Mouse (Mus musculus) frontal cortex, postnatal 25 days (tissue): ENCODE measurements at regions not wholly inside any gene's neighbourhood (a gene's known extent, or its start where the extent isn't known, plus 50 kb on each side); places are given as distances from the start of the nearest gene placed in this dataset.

ENCODE experiments used
- DNase-seq, 2 experiments: peaks; one replicate each; pipeline ENCODE4 v3.0.0; 2022; ENCODE audit warnings: low spot score in 2 of 2

DNA sequence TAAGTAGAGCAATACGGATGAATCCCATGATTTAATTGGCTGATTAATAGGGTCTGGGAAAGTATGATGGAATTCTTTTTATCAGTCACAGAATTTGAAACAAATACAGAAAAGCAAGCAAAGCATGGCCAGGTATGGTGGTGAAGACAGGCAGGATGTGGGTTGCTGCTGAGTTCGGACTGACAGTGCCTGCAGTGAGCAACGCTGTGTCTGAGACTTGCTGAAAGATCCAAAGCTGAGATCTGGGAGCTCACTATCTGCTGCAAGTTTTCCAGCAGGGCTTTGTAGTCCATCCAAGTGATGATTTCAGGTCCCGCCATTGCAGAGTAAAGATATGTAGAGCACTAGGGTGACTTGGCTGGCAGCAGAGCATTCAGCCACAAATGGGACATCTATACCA, 189.3 kb upstream of the Ahr start:
- DNase-seq, result no peak

GRCm38 (mm10) chr12:35712671-35713070, 177.8 kb upstream of the Ahr start:
- no peak for DNase-seq

- DNase-seq, result no peak
Observed at GRCm38 (mm10) chr12:35711549-35712070, 176.8 kb upstream of the Ahr start.

DNA sequence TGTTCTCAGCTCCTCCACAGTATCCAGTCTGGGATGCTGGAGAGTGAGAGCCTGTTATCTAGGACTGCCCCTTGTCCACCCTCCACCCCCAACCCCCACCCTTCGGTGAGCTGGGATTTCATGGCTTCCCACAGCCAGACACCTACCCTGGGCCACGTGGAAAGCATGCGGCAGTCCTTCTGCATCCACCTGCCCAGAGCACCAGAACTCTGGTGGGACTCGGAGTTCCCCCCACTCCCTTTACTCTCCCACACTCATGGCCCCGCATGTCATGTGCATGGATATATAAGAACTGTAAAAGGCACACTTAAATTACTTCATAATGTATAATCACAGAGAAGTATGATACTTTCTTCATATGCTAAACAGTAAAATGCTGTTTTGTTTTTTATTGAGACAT, 175.5 kb upstream of the Ahr start:
- DNase-seq, result no peak

- no peak for DNase-seq
Observed at GRCm38 (mm10) chr12:35703479-35703878, 168.6 kb upstream of the Ahr start.

DNA sequence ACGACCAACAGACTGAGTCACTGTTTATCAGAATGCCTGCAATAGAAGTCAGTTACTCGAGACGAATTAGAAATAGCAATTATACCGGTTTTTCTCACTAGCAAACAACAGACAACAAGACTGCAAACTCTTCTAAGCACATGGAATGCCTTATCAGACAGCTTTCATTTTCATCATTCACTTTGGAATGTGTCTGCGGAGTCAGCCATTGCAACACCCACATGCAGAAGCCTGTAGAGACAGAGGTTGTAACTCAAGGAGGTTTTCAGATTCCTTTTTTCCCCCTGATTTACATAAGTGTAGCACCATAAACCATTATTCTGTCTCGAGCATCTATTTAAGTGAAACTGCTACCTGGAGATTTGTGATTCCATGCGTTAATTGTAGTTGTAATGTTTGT, 167.8 kb upstream of the Ahr start:
- no peak for DNase-seq

DNA sequence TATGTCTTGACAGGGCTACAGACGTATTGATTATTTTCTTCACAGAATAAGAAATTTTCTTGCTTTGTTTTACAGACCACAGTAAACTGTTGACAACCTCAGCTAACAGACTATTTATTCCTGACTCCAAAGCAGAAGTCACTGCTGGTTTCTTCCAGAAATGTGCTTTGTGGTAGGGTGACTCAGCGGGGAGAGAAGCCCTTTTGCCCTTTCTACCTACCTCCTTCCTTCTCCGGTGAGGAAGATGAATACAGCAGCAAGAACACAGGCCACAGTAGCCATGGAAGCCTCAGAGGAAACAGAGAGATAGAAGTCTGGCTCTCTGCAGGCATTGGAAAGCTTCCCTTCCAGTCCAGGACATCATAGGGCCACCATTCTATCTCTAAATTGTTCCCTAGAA, 159.4 kb upstream of the Ahr start:
- no peak for DNase-seq

DNA sequence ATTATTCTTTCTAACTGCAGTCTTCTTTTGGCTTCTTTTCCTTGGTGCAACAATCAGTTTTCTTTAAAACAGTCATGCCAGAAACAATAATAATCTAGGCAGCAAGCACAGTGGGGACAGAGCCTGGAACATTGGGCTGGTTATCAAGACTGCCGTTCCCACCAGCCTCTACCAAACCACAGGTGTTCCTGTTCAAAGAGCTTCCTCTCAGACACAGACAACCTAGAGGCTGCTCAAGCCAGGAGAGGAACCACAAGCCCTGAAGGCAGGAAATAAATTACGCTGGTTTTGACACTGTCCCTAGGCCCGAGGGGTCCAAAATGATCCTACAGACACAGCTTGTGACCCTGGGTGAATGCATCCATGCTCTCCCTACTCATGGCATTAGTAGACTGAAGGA, 156.1 kb upstream of the Ahr start:
- no peak for DNase-seq

DNA sequence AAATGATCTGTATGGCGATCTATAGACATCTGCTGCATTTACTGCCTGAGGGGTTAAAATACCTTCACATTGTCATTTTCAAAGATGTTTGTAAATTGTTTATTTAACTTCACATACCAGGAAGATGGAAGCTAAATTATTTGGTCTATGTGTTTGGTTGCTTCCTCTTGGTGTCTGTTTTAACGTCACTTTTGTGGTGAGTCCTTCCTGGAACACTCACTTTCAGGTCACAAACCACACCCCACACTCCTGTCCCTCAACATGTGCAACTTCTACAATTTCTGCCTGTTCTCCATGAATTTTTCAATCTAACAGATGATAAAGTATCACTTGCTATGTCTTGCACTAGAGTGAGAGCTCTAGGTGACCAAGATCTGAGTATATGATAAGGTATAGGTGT, 151.4 kb upstream of the Ahr start:
- no peak for DNase-seq

DNA sequence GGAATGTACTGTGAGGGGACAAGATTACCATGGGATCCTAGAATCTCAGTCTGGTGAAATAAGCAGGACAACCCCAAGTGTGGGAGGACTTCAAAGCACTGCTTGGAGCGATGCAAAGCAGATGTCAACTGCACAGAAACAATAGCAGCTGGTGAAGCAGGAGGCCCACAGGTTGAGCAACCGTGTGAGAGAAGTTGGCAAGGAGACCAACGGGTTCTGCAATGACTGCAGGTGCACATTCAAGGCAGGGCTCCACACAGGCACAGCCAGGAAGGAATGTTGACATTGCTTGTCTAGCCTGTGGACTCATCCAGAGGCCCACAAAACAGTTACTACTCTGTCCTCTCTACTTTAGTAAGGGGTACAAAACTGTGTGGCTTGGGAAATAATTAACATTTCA, 150.4 kb upstream of the Ahr start:
- DNase-seq, result no peak

GRCm38 (mm10) chr12:35681864-35682449, 147.1 kb upstream of the Ahr start:
- no peak for DNase-seq

- DNase-seq, result no peak
Observed at GRCm38 (mm10) chr12:35679903-35680302, 145.1 kb upstream of the Ahr start.

DNA sequence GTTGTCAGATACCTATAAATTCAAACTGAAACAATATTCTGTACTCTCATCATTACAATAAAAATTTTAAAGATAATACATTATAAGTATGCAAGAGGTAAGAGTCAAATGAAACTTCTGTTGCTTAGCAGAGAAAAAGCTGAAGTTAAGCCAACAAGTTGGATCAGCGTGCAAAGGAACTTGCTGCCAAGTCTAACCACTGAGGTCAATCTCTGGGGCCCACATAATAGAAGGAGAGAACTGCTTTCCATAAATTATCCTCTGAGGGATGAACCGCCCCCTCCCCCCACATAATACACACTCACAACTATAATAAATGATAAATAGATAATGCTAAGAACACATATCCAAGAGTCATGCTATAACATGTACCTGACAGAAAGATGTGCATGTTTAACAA, 144.2 kb upstream of the Ahr start:
- no peak for DNase-seq

- peak; percentile 6 to 15 for DNase-seq
Observed at GRCm38 (mm10) chr12:35674487-35674886, 139.6 kb upstream of the Ahr start.

GRCm38 (mm10) chr12:35670980-35671379, 136.1 kb upstream of the Ahr start:
- no peak for DNase-seq

GRCm38 (mm10) chr12:35668716-35669115, 133.9 kb upstream of the Ahr start:
- DNase-seq, result no peak

DNA sequence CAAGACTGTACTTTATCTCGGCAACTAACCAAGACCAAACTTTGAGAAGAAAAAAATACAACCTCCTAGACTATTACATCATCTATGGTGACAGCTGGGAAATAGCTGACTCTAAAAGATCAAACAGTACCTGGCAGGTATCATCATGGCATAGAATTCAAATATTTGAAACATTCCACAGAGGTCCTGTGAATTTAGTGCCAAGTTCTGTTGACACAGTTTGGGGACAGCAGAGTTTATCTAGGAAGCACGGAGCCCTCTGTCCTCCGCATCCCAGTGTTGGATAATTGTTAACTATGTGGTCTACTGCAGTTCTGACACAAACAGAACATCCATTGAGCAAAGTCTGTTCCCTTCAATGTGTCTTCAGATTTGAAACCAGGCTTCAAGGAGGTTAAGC, 132.9 kb upstream of the Ahr start:
- no peak for DNase-seq

DNA sequence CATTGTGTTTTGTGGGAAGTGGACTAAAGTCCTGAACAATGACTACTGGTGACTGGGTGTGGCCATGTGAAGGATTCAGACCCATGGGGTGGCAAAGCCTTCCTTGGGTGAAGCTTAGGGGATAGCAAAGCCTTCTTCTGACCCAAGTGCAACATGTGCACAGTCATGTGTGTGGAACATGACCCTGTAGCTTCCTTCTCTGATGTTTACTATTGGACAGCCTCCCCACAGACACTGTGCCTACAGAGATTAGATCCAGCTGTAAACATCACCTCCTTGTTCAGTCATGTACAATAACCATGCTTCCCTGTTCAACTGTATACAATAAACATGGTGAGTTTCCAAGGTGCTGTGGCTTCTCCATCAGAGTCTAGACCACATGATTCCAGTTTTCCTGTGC, 132.4 kb upstream of the Ahr start:
- no peak for DNase-seq

DNA sequence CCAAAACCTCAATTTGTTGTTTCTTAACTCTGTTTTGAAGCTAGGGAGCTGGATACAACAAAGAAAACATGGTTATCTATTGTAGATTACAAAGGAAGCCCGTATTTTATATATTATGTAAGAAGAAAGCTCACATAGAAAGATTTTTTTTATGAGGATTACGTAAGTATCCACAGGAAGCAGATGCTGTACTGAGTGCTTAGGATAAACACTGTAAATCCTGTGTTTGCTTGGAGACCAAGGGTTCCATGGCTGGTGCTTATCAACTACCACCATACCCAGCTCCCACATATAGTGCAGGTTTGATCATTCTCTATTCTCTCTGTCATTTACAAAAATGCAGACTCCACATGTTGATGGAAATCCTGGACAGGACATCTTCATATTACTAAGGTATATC, 131.2 kb upstream of the Ahr start:
- DNase-seq, result no peak

DNA sequence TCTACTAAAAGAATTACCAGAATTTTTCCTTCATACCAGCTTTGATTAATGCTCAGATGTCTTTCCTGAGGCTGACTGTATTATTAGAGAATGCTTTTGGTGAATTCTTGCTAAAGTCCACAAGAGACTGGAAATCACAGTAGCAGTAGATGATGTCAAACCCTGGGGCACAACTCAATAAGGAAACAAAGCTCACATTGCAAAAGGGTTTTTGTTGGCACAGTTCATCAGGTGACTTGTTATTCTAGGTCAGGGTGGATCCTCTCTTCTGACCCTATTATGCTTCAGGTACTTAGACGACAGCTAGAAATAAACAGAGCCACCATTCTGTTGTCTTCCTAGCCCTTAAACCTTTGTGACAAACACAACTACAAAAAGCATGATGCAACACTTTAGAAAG, 128.2 kb upstream of the Ahr start:
- no peak for DNase-seq

GRCm38 (mm10) chr12:35656563-35656962, 121.7 kb upstream of the Ahr start:
- DNase-seq, result no peak

DNA sequence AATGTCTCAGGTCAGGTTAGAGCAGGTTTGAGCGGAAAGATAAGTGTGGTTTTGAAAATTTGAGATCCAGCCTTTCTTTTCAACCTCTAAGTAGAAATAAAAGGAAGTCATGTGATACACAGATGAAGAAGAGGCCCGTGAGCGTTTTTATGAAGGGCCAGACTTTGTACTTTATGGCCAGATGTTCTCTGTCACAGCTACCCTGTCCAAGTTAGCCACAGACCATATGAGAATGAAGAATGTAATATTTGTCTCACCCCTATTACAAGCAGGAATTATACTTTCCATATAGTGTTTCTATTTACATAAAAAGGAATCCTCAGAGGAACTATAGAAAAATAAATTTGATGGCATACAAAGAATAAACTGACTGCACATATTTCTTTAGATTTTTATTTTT, 114.9 kb upstream of the Ahr start:
- DNase-seq, result no peak

GRCm38 (mm10) chr12:35642473-35642872, 107.6 kb upstream of the Ahr start:
- no peak for DNase-seq

DNA sequence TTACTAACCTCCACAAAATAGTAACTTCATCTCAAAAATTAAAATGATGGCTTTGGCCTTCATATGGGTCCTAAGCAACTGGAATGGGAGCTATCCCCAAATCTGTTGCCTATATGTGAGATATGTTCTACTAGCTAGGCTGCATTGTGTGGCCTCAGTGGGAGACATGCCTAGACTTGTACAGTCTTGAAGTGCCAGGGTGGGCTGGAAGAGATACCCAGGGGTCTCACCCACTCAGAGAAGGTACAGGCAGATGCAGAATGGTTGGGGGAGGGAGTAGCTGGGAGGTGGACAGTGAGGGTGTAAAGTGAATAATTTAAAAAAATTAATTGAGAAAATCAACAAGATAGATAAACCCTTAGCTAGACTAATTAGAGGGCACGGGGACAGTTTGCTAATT, 106.9 kb upstream of the Ahr start:
- DNase-seq, result no peak
